Mouse (Mus musculus) ES-E14 (cell line): ENCODE measurements at regions not wholly inside any gene's neighbourhood (a gene's known extent, or its start where the extent isn't known, plus 50 kb on each side); places are given as distances from the start of the nearest gene placed in this dataset.

Experiments
- CHD2 ChIP-seq: IDR thresholded peaks from 2 replicates; pipeline ENCODE4 v1.6.1; 2014; ENCODE audit warnings: mild to moderate bottlenecking, low read depth, low read length, inconsistent platforms
- HCFC1 ChIP-seq: IDR thresholded peaks from 2 replicates; pipeline ENCODE4 v1.6.1; 2012; ENCODE audit warnings: low read length, inconsistent platforms, borderline replicate concordance; ENCODE audit not compliant: insufficient read depth
- MAFK ChIP-seq: IDR thresholded peaks from 2 replicates; pipeline ENCODE4 v1.6.1; 2014; ENCODE audit warnings: mild to moderate bottlenecking, low read depth, low read length, inconsistent platforms; ENCODE audit not compliant: insufficient read depth
- ZC3H11A ChIP-seq: IDR thresholded peaks from 2 replicates; pipeline ENCODE4 v1.6.1; 2012; ENCODE audit warnings: low read depth, mild to moderate bottlenecking, inconsistent platforms, low read length, borderline replicate concordance
- ZNF384 ChIP-seq: IDR thresholded peaks from 2 replicates; pipeline ENCODE4 v1.6.1; 2012; ENCODE audit warnings: low read depth, low read length, inconsistent platforms

GRCm38 (mm10) chr4:31699296-31699695, 264.6 kb upstream of the Map3k7 start:
- TF ChIP-seq CHD2 (no peak), MAFK (no peak), ZNF384 (no peak), ZC3H11A (no peak), HCFC1 (no peak)
